Mouse (Mus musculus): ENCODE data around the gene Apopt1. TPM values are rescaled to one million over a fixed set of nuclear protein-coding genes. Genes with fewer than 3 reads are reported as not detected.

The Apopt1 gene
- total RNA-seq, 2 experiments from 2014 or later = 39.4 to 44.3 TPM

- DNase-seq (ENCODE audit: low spot score in 2 of 2) = no peak
Observed at GRCm38 (mm10) chr12:111790090-111790489, 77.0 kb downstream of the Apopt1 start.

GRCm38 (mm10) chr12:111790631-111791030, 77.6 kb downstream of the Apopt1 start:
- intact Hi-C loops (cut with DNase I) = no loop called here
- DNase-seq (ENCODE audit: low spot score in 2 of 2) = no peak

More at GRCm38 (mm10) chr12:111790090-111790489, 77.0 kb downstream of the Apopt1 start:
- intact Hi-C loops (cut with DNase I) = no loop called here

DNA sequence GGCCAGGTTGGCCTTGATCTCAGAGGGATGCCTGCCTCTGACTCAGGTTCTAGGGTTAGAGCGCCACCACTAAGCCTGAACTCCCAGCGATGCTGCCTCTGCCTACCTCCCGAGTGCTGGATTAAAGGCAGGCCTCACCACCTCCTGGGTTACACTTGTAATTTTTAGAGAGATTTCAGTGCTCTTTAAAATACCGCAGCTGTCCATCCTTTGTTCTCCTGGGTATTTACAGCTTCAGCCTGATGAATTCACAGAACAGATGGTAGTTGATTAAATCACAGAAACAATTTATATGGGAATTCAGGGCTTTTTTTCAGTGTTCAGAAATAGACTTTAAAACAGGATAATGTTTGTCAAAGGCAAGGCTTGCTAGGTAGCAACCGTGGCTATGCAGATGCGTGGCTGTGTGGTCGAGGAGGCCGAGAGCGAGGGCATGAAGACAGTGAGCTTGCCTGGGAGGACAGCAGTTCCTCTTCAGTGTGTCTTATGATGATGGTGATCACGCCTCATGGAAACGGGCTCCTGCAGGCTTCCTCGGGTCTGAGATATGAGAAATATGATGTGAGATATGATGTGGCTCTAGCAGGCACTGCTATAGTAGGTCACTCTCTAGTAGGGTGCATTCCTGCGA, 78.5 kb downstream of the Apopt1 start:
- intact Hi-C loops (cut with DNase I) = no loop called here
- DNase-seq (ENCODE audit: low spot score in 2 of 2) = peak in 1 of 2 experiments; percentile 47

GRCm38 (mm10) chr12:111794102-111794501, 81.0 kb downstream of the Apopt1 start:
- intact Hi-C loops (cut with DNase I) = no loop called here
- no peak for DNase-seq (ENCODE audit: low spot score in 2 of 2)

- intact Hi-C loops (cut with DNase I) = no loop called here
- DNase-seq (ENCODE audit: low spot score in 2 of 2) = no peak
Observed at GRCm38 (mm10) chr12:111794526-111795179, 81.6 kb downstream of the Apopt1 start.

DNA sequence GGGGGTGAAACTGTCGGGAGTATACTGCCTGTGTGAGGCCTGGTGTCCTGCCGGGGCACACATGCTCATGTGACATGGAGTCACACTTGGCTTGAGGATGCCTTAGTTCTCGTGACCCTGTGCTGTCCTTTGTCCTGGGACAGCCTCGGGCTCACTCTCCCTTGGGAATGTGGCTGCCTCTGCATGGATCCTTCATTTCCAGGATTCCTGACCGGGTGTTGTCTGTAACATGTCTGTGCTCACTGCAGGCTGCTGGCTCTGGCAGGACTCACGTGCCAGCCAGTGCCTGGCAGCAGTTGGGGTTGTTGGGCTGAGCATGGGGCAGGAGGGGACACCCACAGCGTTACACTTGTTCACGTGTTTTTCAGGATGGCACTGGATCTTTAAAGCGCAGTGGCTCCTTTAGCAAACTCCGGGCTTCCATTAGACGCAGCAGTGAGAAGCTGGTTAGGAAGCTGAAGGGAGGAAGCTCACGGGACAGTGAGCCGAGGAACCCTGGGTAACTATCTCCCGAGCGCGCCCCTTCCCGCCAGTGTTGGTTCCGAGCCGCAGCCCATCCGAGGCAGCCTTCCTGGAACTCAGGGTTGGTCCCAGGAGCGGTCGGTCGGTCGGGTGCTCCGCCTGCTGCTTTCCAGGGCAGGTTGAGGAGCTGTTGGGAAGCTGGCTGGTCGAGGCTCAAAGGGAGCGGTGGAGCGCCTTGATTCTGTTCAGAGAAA, 82.3 kb downstream of the Apopt1 start:
- DNase-seq (ENCODE audit: low spot score in 2 of 2) = peak in 1 of 2 experiments; percentile 48
- intact Hi-C loops (cut with DNase I) = no loop called here

DNA sequence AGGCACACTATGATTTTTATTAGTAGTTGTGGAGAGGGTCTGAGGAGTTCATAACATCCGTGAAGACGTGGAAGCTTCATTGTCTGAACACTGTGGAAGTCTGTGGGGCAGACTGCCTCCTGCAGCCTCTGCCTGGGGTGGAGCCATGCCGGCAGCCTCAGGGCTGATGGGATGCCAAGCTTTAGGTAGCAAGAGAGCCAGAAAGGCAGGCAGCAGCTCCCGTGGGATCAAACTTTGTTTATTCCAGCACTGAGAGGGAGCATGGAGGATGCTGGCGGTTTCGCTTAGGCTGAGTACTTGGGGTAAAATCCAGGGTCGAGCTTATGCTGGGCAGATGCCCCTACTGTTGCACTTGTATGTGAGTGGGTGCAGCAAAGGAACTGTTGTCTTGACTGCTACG, 84.2 kb downstream of the Apopt1 start:
- intact Hi-C loops (cut with DNase I) = no loop called here
- no peak for DNase-seq (ENCODE audit: low spot score in 2 of 2)

DNA sequence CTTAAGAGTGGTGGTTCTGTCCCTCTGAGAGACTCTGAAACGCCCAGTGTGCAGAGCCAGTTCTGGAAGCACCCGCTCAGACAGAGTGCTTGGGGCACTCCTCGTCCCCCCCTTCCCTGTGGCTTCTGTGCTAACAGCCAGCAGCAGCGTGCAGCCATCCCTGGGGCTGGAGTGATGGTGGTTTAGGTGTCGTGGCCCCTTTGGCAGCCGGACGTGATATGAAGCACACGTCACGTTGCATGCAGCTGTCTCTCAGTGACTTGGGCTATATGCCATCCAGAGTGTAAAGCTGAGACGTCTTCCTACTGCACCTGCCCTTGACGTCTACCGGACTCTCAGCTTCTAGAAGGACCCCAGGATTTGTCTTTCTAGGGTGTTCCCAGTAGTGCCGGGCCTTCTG, 85.4 kb downstream of the Apopt1 start:
- no peak for DNase-seq (ENCODE audit: low spot score in 2 of 2)
- intact Hi-C loops (cut with DNase I) = no loop called here

DNA sequence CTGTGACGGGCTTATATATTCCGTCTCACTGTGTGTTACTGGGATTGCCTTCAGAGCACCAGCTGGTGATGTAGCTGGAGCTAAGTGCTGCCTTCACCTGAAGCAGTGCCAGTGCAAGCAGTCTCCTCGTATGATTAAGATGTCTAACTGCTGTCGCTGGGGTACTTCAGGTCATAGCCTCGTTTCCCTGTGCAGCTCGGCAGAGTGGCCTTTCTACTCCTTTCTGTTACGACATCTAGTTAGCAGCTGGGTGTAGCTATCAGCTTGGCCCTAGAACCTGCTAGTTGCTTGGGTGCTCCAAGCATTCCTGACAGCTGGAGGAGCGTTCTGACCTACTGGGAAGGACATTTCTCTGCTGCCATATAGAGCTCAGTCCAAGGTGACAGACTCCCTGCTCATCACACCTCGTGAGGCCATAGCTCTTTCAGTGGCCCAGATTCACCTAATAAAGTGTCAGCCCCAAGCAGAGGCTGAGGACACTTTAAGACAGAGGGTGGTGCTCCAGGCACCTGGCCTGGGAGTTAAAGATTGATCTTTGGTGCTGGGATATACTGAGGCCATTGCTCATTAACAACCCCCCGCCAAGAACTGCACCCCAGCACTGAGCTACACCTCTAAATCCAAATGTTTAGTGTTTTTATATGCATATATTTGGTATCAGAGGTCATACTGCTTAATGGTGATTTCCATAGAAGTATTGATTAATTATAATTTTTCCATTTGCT, 87.6 kb downstream of the Apopt1 start:
- intact Hi-C loops (cut with DNase I) = no loop called here
- peak in 1 of 2 experiments; percentile 54 for DNase-seq (ENCODE audit: low spot score in 2 of 2)

DNA sequence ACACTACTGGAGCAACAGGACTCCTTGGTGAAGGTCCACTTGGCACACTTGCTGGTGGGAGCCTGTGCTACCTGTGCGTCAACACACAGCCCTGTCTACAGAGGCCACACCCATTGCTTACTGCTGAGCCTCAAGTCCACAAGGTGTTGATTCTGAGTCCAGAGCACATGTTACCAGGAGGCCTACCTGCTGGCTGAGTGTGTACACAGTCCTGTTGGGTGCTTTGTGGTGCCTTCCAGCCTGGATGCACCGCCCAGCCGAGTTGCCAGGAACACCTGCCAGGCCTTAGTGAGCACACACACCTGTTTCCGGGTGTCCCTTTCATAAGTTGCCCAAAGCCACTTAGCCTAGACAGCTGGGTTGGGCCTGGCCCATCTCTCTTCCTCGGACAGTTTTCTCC, 90.5 kb downstream of the Apopt1 start:
- no peak for DNase-seq (ENCODE audit: low spot score in 2 of 2)
- intact Hi-C loops (cut with DNase I) = no loop called here

Other genes with a start within 250 kb of the Apopt1 start
- gene Gm266, start 227.4 kb upstream of the Apopt1 start, total RNA-seq (2021) = 1 to 10 TPM; 4.0 to 6.6 TPM
- 100 to 1,000 TPM; 237 to 261 TPM for gene Eif5, start 175.2 kb upstream of the Apopt1 start, total RNA-seq (2021)
- gene Mark3, start 138.7 kb upstream of the Apopt1 start, total RNA-seq (2021) = 100 to 1,000 TPM; 122 to 125 TPM
- gene Ckb, start 40.9 kb upstream of the Apopt1 start, total RNA-seq (2021) = 1,000 to 10,000 TPM; 1,395 to 1,474 TPM
- 10 to 100 TPM; 18.9 to 19.7 TPM for gene Trmt61a, start 35.2 kb upstream of the Apopt1 start, total RNA-seq (2021)
- 10 to 100 TPM; 45.7 to 47.0 TPM for gene Bag5, start within 50 bp of the Apopt1 start, total RNA-seq (2021)
- gene Klc1, start 45.6 kb downstream of the Apopt1 start, total RNA-seq (2021) = 100 to 1,000 TPM; 856 to 890 TPM
- gene Xrcc3, start 100.6 kb downstream of the Apopt1 start, total RNA-seq (2021) = 1 to 10 TPM; 3.7 to 4.7 TPM
- gene Zfyve21, start 100.9 kb downstream of the Apopt1 start, total RNA-seq (2021) = 10 to 100 TPM; 19.8 TPM
- gene Ppp1r13b, start 194.8 kb downstream of the Apopt1 start, total RNA-seq (2021) = 10 to 100 TPM; 61.2 to 64.4 TPM